Comparison of ENCODE assay signal across 14 mouse cellular contexts in the genomic region with DNA sequence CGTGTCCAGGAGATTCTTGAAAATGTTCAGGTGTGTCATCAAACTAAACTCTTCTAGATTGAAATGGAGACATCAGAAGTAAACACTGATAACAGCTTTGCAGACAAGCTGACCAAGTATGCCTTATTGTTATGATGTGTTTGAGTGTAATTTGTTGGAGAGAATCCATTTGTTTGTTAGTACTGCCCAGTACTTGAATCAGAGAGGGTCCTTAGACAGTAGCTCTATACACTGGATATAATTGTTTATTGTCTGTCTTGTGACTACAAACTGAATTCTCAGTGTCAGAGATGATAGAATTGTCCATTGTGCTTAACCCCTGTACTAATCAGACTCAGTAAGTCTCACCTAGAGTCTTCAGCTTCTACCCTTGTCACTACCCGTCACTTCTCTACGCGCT.
"Had no signal": no experiment of that assay in that cellular context is flagged by ENCODE, and none has a peak within 500 bp of the region (broad histone marks: within the 10 kb centered on the region; RNA-seq: fewer than 3 reads in every experiment).

No protein-coding gene starts in this region.

- H3K4me3 ChIP-seq: liver, embryonic 15.5 days; lung, embryonic 15.5 days; midbrain, embryonic 13.5 days; midbrain, embryonic 15.5 days; neural tube, embryonic 12.5 days; stomach, embryonic 15.5 days had no signal

- DNase-seq: liver, postnatal 0 days; lung, adult 2 months; lung, postnatal 4 days; right cerebral cortex, postnatal 14 days; thymus, adult 18-20 months; thymus, postnatal 14 days; thymus, postnatal 36 days had no signal

- H3K27ac ChIP-seq: liver, embryonic 15.5 days; lung, embryonic 15.5 days; midbrain, embryonic 13.5 days; midbrain, embryonic 15.5 days; neural tube, embryonic 12.5 days; stomach, embryonic 15.5 days; stomach, postnatal 0 days had no signal
